Mouse (Mus musculus) urinary bladder, adult 18-20 months (tissue): ENCODE data around the gene Olfr397.

Source experiments
- DNase-seq, 2 experiments: peaks; one replicate each; pipeline ENCODE4 v3.0.0; 2022; ENCODE audit warnings: low spot score in 2 of 2, mixed read lengths in 2 of 2

Olfr397 gene

GRCm38 (mm10) chr11:73960517-73960916 is at the start of gene Olfr397:
Olfr397 (plus strand) TSS chr11:73960817.
- no peak for DNase-seq

- DNase-seq = no peak
Observed at GRCm38 (mm10) chr11:73936377-73936776, 24.2 kb upstream of the Olfr397 start, which contains the start of gene Olfr23. Olfr23 (plus strand) TSS chr11:73936677.

- DNase-seq = no peak
Observed at GRCm38 (mm10) chr11:73990307-73990706, 29.7 kb downstream of the Olfr397 start, which contains the start of gene Olfr398. Olfr398 (minus strand) TSS chr11:73990407.

GRCm38 (mm10) chr11:73993115-73993514 is 32.5 kb downstream of the Olfr397 start:
- DNase-seq = no peak
